In genomic region chr10:26564462-26564861, GRCm38 (mm10) we compare ENCODE assay signal across 9 mouse cellular contexts.
DNase-seq lines count a peak whose midpoint lies in the region; ATAC-seq and TF ChIP-seq lines count a peak whose summit lies in the region.
"Had no signal": no experiment of that assay in that cellular context is flagged by ENCODE, and none has a peak within 500 bp of the region (broad histone marks: within the 10 kb centered on the region; RNA-seq: fewer than 3 reads in every experiment).

No protein-coding gene starts in this region.

- WGBS in forebrain, embryonic 11.5 days, result 68% methylated on average over 11 of the region's 11 CpGs
- 80% methylated on average over 11 of the region's 11 CpGs for WGBS in forebrain, embryonic 10.5 days
- 44% methylated on average over 11 of the region's 11 CpGs for WGBS in forebrain, embryonic 12.5 days
- WGBS in limb, embryonic 12.5 days, result 20% methylated on average over 11 of the region's 11 CpGs

- no peaks in the 10 kb centered on the region for H3K79me2 ChIP-seq in myocyte (ENCODE audit: control insufficient read depth, insufficient read depth)

- H3K27me3 ChIP-seq in forebrain, embryonic 11.5 days (ENCODE audit: control insufficient read depth, insufficient read depth, low read length), result no peaks in the 10 kb centered on the region
- no peaks in the 10 kb centered on the region for H3K27me3 ChIP-seq in forebrain, embryonic 10.5 days (ENCODE audit: poor library complexity, severe bottlenecking)
- no peaks in the 10 kb centered on the region for H3K27me3 ChIP-seq in forebrain, embryonic 12.5 days
- no peaks in the 10 kb centered on the region for H3K27me3 ChIP-seq in limb, embryonic 12.5 days
- H3K27me3 ChIP-seq in myocyte (ENCODE audit: control insufficient read depth, insufficient read depth, insufficient read length), result no peaks in the 10 kb centered on the region
- H3K27me3 ChIP-seq: neural tube, embryonic 13.5 days had no signal

- H3K27ac ChIP-seq in forebrain, embryonic 11.5 days (ENCODE audit: low read depth, low read length), result no peak overlapping the region
- H3K27ac ChIP-seq in forebrain, embryonic 10.5 days, result no peak overlapping the region
- no peak overlapping the region for H3K27ac ChIP-seq in forebrain, embryonic 12.5 days
- peak overlapping the region; percentile 35; the same call in 1 of the 2 replicates for H3K27ac ChIP-seq in limb, embryonic 12.5 days
- H3K27ac ChIP-seq: neural tube, embryonic 13.5 days had no signal

- no peaks in the 10 kb centered on the region for H3K4me1 ChIP-seq in forebrain, embryonic 11.5 days (replicated peaks; ENCODE audit: control insufficient read depth, insufficient read depth, low read length)
- H3K4me1 ChIP-seq in forebrain, embryonic 10.5 days, result no peaks in the 10 kb centered on the region
- H3K4me1 ChIP-seq in forebrain, embryonic 12.5 days, result no peaks in the 10 kb centered on the region
- H3K4me1 ChIP-seq in limb, embryonic 12.5 days (replicated peaks), result peaks cover 15% of the 10 kb centered on the region; the same call in 1 of the 2 replicates
- H3K4me1 ChIP-seq: neural tube, embryonic 13.5 days had no signal

- H3ac ChIP-seq in myocyte (ENCODE audit: control insufficient read depth, insufficient read length), result no peak overlapping the region

- no peak overlapping the region for H3K4me2 ChIP-seq in forebrain, embryonic 11.5 days (ENCODE audit: low read depth, low read length, severe bottlenecking)
- H3K4me2 ChIP-seq in forebrain, embryonic 12.5 days, result no peak overlapping the region
- H3K4me2 ChIP-seq in limb, embryonic 12.5 days, result peak overlapping the region; percentile 19; the same call in 1 of the 2 replicates
- H3K4me2 ChIP-seq in myocyte (ENCODE audit: low read depth), result peak overlapping the region; percentile 53
- H3K4me2 ChIP-seq: neural tube, embryonic 13.5 days had no signal

- TF ChIP-seq POLR2A in myocyte (IDR thresholded peaks at IDR 0.05; ENCODE audit: insufficient read length, low read depth), result no peak

- H3K4me3 ChIP-seq in forebrain, embryonic 11.5 days (ENCODE audit: low read depth, low read length), result no peak overlapping the region
- no peak overlapping the region for H3K4me3 ChIP-seq in forebrain, embryonic 10.5 days
- H3K4me3 ChIP-seq in forebrain, embryonic 12.5 days (replicated peaks), result no peak overlapping the region
- H3K4me3 ChIP-seq in limb, embryonic 12.5 days (replicated peaks), result no peak overlapping the region
- H3K4me3 ChIP-seq in myocyte, result no peak overlapping the region
- H3K4me3 ChIP-seq: neural tube, embryonic 13.5 days had no signal

- no peaks in the 10 kb centered on the region for H3K9me3 ChIP-seq in forebrain, embryonic 11.5 days (ENCODE audit: control insufficient read depth, low read length)
- H3K9me3 ChIP-seq in forebrain, embryonic 10.5 days, result no peaks in the 10 kb centered on the region
- H3K9me3 ChIP-seq in forebrain, embryonic 12.5 days, result no peaks in the 10 kb centered on the region
- H3K9me3 ChIP-seq in limb, embryonic 12.5 days, result no peaks in the 10 kb centered on the region
- H3K9me3 ChIP-seq: neural tube, embryonic 13.5 days had no signal

- no peak for DNase-seq in forebrain, embryonic 11.5 days (ENCODE audit: low spot score)
- DNase-seq in forebrain, embryonic 10.5 days (ENCODE audit: extremely low spot score, low spot score), result no peak
- peak; percentile 7 for DNase-seq in ZHBTc4 (ENCODE audit: low read depth, low spot score)
- DNase-seq in heart, postnatal 4 days, result peak; percentile 72
- DNase-seq in thymus, postnatal 25 days, result peak; percentile 58

- H3K36me3 ChIP-seq in forebrain, embryonic 11.5 days (ENCODE audit: control insufficient read depth, insufficient read depth, low read length), result no peaks in the 10 kb centered on the region
- no peaks in the 10 kb centered on the region for H3K36me3 ChIP-seq in forebrain, embryonic 10.5 days (replicated peaks)
- H3K36me3 ChIP-seq in forebrain, embryonic 12.5 days (replicated peaks), result no peaks in the 10 kb centered on the region
- no peaks in the 10 kb centered on the region for H3K36me3 ChIP-seq in limb, embryonic 12.5 days
- no peaks in the 10 kb centered on the region for H3K36me3 ChIP-seq in myocyte (ENCODE audit: control insufficient read depth, insufficient read depth)
- H3K36me3 ChIP-seq: neural tube, embryonic 13.5 days had no signal

- 0 out of 2 replicates have a peak, but pooled peaks have one; percentile 44 for ATAC-seq in forebrain, embryonic 11.5 days (replicated peaks; ENCODE audit: low FRiP score)
- peak; percentile 41; the same call in 1 of the 2 replicates for ATAC-seq in forebrain, embryonic 12.5 days (ENCODE audit: low FRiP score)
- ATAC-seq in limb, embryonic 12.5 days (ENCODE audit: insufficient number of reproducible peaks, insufficient read depth, low FRiP score, low TSS enrichment, low read depth), result peak; percentile 52; the same call in 1 of the 2 replicates

- no peak overlapping the region for H3K9ac ChIP-seq in forebrain, embryonic 11.5 days (ENCODE audit: low read length)
- H3K9ac ChIP-seq in forebrain, embryonic 12.5 days, result no peak overlapping the region
- no peak overlapping the region for H3K9ac ChIP-seq in limb, embryonic 12.5 days (replicated peaks)
- H3K9ac ChIP-seq: neural tube, embryonic 13.5 days had no signal

TF ChIP-seq in myocyte, 11 proteins besides CTCF, POLR2A, EP300 and RAD21:
- TF ChIP-seq MYOG (IDR thresholded peaks at IDR 0.05; ENCODE audit: control insufficient read depth in 1 of 3, insufficient read depth in 1 of 3, insufficient read length in 2 of 3, low read depth in 2 of 3) (peak in 1 of 3 experiments; percentile 67), TCF12 (IDR thresholded peaks at IDR 0.05; ENCODE audit: insufficient read depth, poor library complexity, severe bottlenecking) (no peak), MYOD1 (IDR thresholded peaks at IDR 0.05; ENCODE audit: control insufficient read depth in 1 of 3, insufficient read length in 2 of 3, low read depth in 2 of 3) (peak in 2 of 3 experiments; percentile 52 to 65)

Comparison
In these comparisons a context has a peak if more than half of its experiments do, and no peak if none do; other contexts are left out.
1. DNase-seq: peak in ZHBTc4 (single experiment), heart, postnatal 4 days (single experiment) and thymus, postnatal 25 days (single experiment); none in forebrain, embryonic 11.5 days (single experiment) and forebrain, embryonic 10.5 days (single experiment).
2. H3K4me2 ChIP-seq: peak in limb, embryonic 12.5 days (single experiment) and myocyte (single experiment); none in forebrain, embryonic 11.5 days (single experiment) and forebrain, embryonic 12.5 days (single experiment).
3. Peak in every context shown above with its lines, with median percentiles within 50 percentile points of each other: ATAC-seq.